Comparison of ENCODE assay signal across 1 mouse cellular context in genomic region chr3:153718724-153719123, GRCm38 (mm10).
TF ChIP-seq lines count a peak whose summit lies in the region.

No protein-coding gene starts in this region.

TF ChIP-seq in MEL, 35 proteins besides CTCF, POLR2A, EP300 and RAD21 (continued from another document):
- no peak for TF ChIP-seq GABPA (IDR thresholded peaks at IDR 0.05; ENCODE audit: low read depth, low read length)
- TF ChIP-seq TBP (IDR thresholded peaks at IDR 0.05; ENCODE audit: low read depth, low read length) = no peak
- no peak for TF ChIP-seq MEF2A (IDR thresholded peaks at IDR 0.05; ENCODE audit: extremely low read depth, insufficient replicate concordance, low read depth, low read length, poor library complexity, severe bottlenecking)
- no peak for TF ChIP-seq ZC3H11A (IDR thresholded peaks at IDR 0.05; ENCODE audit: low read depth, low read length)
- TF ChIP-seq POLR2AphosphoS5 (IDR thresholded peaks at IDR 0.05; ENCODE audit: borderline replicate concordance, low read depth, low read length) = no peak
- no peak for TF ChIP-seq POLR2AphosphoS2 (IDR thresholded peaks at IDR 0.05; ENCODE audit: low read length)
- TF ChIP-seq MYC (IDR thresholded peaks at IDR 0.05; ENCODE audit: low read depth, low read length) = no peak
- no peak for TF ChIP-seq ZMIZ1 (IDR thresholded peaks at IDR 0.05; ENCODE audit: low read depth, low read length)
- no peak for TF ChIP-seq ELF1 (IDR thresholded peaks at IDR 0.05; ENCODE audit: low read depth, low read length)
- 0 out of 2 replicates have a peak, but pooled peaks have one; percentile 23 for TF ChIP-seq ETS1 (IDR thresholded peaks at IDR 0.05; ENCODE audit: low read depth, low read length)
- TF ChIP-seq USF1 (IDR thresholded peaks at IDR 0.05; ENCODE audit: low read depth, low read length) = no peak
- no peak; the same call in 1 of the 2 replicates for TF ChIP-seq MXI1 (IDR thresholded peaks at IDR 0.05; ENCODE audit: low read depth, low read length)
- no peak for TF ChIP-seq KAT2A (conservative IDR thresholded peaks at IDR 0.05; ENCODE audit: low read depth, low read length)
- TF ChIP-seq NELFE (IDR thresholded peaks at IDR 0.05; ENCODE audit: low read depth, low read length) = no peak
- no peak for TF ChIP-seq TAL1 (IDR thresholded peaks at IDR 0.05; ENCODE audit: low read length)
- peak; percentile 39; the same call in 1 of the 2 replicates for TF ChIP-seq GATA1 (IDR thresholded peaks at IDR 0.05; ENCODE audit: low read depth, low read length)
- TF ChIP-seq RCOR1 (IDR thresholded peaks at IDR 0.05; ENCODE audit: low read depth, low read length) = no peak
